Mouse (Mus musculus): ENCODE measurements around the gene Metrn.
"Not testable (repeated sequence)": the region's sequence is repeated elsewhere in the genome, so short reads cannot be mapped to it uniquely, and the experiment has no call there.

Gene Metrn

DNA sequence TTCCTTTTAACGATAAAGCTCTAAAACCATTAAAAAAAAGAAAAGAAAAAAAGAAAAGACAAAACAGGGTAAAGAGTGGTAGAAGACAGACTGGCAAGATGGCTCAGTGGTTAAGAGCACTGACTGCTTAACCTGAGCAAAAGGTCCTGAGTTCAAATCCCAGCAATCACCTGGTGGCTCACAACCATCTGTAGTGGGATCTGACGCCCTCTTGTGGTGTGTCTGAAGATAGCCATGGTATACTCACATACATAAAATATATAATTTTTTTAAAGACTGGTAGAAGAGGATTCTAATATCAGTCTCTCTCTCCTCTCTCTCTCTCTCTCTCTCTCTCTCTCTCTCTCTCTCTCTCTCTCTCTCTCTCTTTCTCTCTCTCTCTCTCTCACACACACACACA is 10.5 kb upstream of the Metrn start:
- H3K27me3 ChIP-seq (ENCODE audit: insufficient read depth, low read length) = peaks cover 71% of the 10 kb centered on the region
- TF ChIP-seq CTCF (conservative IDR thresholded peaks at IDR 0.05; ENCODE audit: low read length) = 0 out of 2 replicates have a peak, but pooled peaks have one; percentile 12
- not testable (repeated sequence) for H3K36me3 ChIP-seq (ENCODE audit: insufficient read depth, low read length); H3K4me3 ChIP-seq (replicated peaks; ENCODE audit: low read length); H3K9me3 ChIP-seq (ENCODE audit: low read length)
- peaks cover 22% of the 10 kb centered on the region for H3K4me1 ChIP-seq (replicated peaks; ENCODE audit: low read depth, low read length)

DNA sequence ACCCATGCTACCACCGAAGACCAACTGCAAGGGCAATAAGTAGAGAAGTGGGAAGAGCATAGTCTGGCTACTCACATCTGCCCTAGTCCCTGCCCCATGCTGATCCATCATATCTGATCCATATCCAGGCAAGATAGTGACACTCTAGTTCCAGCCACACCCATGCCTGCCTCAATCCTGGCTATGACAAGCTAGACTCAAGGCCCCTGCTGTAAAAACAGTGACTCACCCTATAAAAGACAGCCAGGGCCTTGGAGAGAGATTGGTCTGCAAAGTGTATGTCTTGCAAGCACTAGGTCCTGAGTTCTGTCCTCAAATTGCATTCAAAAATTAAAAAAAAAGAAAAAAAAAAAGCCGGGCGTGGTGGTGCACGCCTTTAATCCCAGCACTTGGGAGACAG is 9.6 kb upstream of the Metrn start:
- no peaks in the 10 kb centered on the region for H3K9me3 ChIP-seq (ENCODE audit: low read length)

DNA sequence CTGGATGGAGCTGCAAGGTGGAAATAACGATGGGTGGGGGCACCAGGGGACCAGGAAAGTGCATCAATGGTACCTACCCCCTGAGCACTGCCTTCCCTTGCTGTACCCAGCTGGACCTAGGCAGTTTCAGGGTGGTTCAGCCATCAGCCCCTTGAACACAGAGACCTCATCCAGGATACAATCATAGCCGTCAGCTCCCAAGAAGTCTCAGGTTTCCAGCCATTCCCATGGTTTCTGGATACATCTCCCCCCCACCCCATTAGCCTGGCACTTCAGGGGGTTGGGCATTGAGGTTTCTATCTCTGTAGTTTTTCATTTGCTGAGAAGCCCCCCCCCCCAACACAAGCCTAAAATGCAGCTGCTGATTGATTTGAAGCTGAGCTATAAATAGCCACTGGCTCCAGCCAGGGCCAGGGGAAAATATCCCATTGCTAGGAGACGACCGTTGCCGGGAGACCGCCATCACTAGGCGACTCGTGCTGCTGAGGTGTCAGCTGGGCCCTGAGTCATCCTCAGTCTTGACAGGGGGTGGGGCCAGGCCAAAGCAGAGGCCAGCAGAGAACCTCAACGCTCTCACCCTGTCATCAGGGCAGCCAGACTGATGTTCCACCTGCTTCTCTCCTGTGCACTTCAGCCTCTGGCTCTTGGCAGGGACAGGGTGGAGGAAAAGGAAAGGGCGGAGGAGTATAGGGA is 6.0 kb upstream of the Metrn start:
- peaks cover 41% of the 10 kb centered on the region for H3K27me3 ChIP-seq (ENCODE audit: insufficient read depth, low read length)
- H3K4me1 ChIP-seq (replicated peaks; ENCODE audit: low read depth, low read length) = peaks cover 13% of the 10 kb centered on the region
- no peaks in the 10 kb centered on the region for H3K36me3 ChIP-seq (ENCODE audit: insufficient read depth, low read length)
- H3K4me3 ChIP-seq (replicated peaks; ENCODE audit: low read length) = no peak overlapping the region
- no peaks in the 10 kb centered on the region for H3K9me3 ChIP-seq (ENCODE audit: low read length)
- TF ChIP-seq CTCF (conservative IDR thresholded peaks at IDR 0.05; ENCODE audit: low read length) (no peak), NANOG (IDR thresholded peaks at IDR 0.05; ENCODE audit: borderline replicate concordance, low read length) (no peak), POU5F1 (IDR thresholded peaks at IDR 0.05; ENCODE audit: borderline replicate concordance, low read length) (no peak)

More for the DNA sequence above, 9.6 kb upstream of the Metrn start:
- no peak for TF ChIP-seq CTCF (conservative IDR thresholded peaks at IDR 0.05; ENCODE audit: low read length)
- TF ChIP-seq POU5F1 (IDR thresholded peaks at IDR 0.05; ENCODE audit: borderline replicate concordance, low read length) = no peak
- TF ChIP-seq NANOG (IDR thresholded peaks at IDR 0.05; ENCODE audit: borderline replicate concordance, low read length) = no peak
- Histone ChIP-seq H3K36me3 (ENCODE audit: insufficient read depth, low read length) (no peaks in the 10 kb centered on the region), H3K4me1 (replicated peaks; ENCODE audit: low read depth, low read length) (peaks cover 22% of the 10 kb centered on the region), H3K4me3 (replicated peaks; ENCODE audit: low read length) (no peak overlapping the region), H3K27me3 (ENCODE audit: insufficient read depth, low read length) (peaks cover 70% of the 10 kb centered on the region)

DNA sequence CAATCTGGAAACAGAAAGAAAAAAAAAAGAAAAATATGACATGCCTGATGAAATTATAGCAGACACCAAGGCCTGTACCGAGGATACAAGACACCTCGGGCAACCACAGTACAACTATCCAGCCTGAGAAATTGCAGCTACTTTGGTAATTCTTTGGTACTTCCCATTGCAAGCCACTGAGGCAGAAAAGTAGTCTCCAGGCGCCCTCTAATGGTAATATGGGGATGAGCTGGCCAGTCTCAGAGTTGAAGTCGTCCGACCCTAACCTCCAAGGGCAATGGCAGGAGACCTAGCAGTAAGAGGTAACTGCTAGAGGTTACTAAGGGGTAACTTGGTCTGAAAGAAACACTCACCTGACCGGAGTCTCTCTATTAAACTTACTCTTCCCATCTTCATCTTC is 4.1 kb upstream of the Metrn start:
- Histone ChIP-seq H3K27me3 (ENCODE audit: insufficient read depth, low read length) (peaks cover 39% of the 10 kb centered on the region), H3K9me3 (ENCODE audit: low read length) (no peaks in the 10 kb centered on the region), H3K4me1 (replicated peaks; ENCODE audit: low read depth, low read length) (peaks cover 21% of the 10 kb centered on the region), H3K4me3 (replicated peaks; ENCODE audit: low read length) (no peak overlapping the region), H3K36me3 (ENCODE audit: insufficient read depth, low read length) (no peaks in the 10 kb centered on the region)
- TF ChIP-seq NANOG (IDR thresholded peaks at IDR 0.05; ENCODE audit: borderline replicate concordance, low read length) = no peak
- peak; percentile 79 for TF ChIP-seq CTCF (conservative IDR thresholded peaks at IDR 0.05; ENCODE audit: low read length)
- TF ChIP-seq POU5F1 (IDR thresholded peaks at IDR 0.05; ENCODE audit: borderline replicate concordance, low read length) = no peak

DNA sequence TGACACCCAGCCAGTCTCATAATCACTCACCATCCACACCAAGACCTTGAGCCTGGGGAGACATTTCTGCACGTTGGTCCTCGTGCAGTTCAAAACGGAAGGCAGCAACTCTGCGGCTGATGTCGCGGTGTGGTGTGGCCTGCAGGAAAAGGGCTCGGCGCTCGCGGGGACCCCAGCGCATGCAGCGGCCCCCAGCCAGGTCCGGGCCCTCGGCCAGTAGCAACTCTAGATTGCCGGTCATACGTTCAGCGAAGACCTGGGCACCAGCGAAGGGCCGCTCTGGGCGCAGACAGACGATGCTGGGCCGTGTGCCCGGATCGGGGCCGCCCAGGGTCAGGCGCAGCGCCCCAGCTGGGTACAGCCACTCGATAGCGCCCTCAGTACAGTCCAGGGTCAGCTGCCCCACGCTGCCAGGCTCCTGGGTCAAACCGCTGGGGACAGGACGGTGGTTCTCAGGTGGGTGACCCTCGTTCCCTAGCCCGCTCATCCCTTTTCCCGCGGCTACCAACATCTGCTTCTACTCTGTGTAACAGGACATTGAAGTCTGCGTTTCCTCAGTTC is 645 bp downstream of the Metrn start:
- peak overlapping the region; percentile 88 for H3K4me3 ChIP-seq (replicated peaks; ENCODE audit: low read length)
- peaks cover 55% of the 10 kb centered on the region for H3K4me1 ChIP-seq (replicated peaks; ENCODE audit: low read depth, low read length)
- no peaks in the 10 kb centered on the region for H3K9me3 ChIP-seq (ENCODE audit: low read length)
- peaks cover 15% of the 10 kb centered on the region for H3K27me3 ChIP-seq (ENCODE audit: insufficient read depth, low read length)
- TF ChIP-seq POU5F1 (IDR thresholded peaks at IDR 0.05; ENCODE audit: borderline replicate concordance, low read length) (no peak), CTCF (conservative IDR thresholded peaks at IDR 0.05; ENCODE audit: low read length) (no peak), NANOG (IDR thresholded peaks at IDR 0.05; ENCODE audit: borderline replicate concordance, low read length) (no peak)
- H3K36me3 ChIP-seq (ENCODE audit: insufficient read depth, low read length) = peaks cover 12% of the 10 kb centered on the region

DNA sequence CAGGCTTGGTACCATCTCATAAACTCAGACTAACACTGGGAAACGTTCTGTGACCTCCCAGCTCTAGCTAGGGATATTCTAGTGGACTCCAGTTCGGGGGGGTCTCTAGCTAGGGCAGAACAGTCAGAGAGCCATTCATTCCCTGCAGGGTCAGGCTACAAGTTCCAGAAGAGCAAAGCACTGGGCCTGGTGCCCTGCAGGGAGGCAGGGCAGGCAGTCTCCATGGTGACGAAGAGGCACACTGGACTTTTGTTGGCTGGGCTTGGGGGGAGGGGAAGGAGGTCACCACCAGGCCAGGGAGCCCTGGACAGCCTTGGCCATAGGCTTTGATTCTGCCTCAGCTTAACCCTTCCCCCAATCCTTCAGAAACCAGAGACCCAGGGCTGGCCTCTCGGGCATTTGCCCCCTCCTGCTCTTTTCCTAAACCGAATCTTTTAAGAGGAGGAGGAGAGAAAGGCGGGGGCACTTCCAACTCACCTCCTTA is 1.3 kb downstream of the Metrn start, which contains the start of gene AC134908.4:
Gene AC134908.4, minus strand, starts transcription at position 51 of the 484 bp plus-strand sequence.
- peaks cover 14% of the 10 kb centered on the region for H3K27me3 ChIP-seq (ENCODE audit: insufficient read depth, low read length)
- no peaks in the 10 kb centered on the region for H3K9me3 ChIP-seq (ENCODE audit: low read length)
- TF ChIP-seq CTCF (conservative IDR thresholded peaks at IDR 0.05; ENCODE audit: low read length) (no peak), POU5F1 (IDR thresholded peaks at IDR 0.05; ENCODE audit: borderline replicate concordance, low read length) (no peak), NANOG (IDR thresholded peaks at IDR 0.05; ENCODE audit: borderline replicate concordance, low read length) (no peak)
- H3K4me1 ChIP-seq (replicated peaks; ENCODE audit: low read depth, low read length) = peaks cover 61% of the 10 kb centered on the region
- peak within 1 kb of the TSS; percentile 88 for H3K4me3 ChIP-seq (replicated peaks; ENCODE audit: low read length)
- peaks cover 14% of the 10 kb centered on the region for H3K36me3 ChIP-seq (ENCODE audit: insufficient read depth, low read length)

DNA sequence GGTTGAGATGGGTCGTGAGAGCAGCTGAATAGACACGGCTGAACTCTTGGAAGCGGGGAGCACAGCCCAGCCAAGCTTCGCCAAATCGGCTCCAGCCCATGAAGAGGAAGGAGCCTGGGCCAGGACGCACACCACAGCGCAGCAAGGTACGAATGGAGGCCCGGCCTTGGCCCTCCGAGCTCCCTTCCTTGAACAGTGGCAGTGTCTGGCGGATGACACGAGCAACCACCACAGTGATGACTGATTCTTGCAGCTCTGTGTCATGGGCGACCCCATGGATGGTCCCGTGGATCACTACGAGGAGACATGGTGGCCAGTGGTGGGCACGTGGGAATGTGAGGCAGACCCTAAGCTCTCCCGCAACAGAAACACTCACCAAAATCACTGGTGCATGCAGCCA is 1.9 kb downstream of the Metrn start:
- H3K4me1 ChIP-seq (replicated peaks; ENCODE audit: low read depth, low read length) = peaks cover 64% of the 10 kb centered on the region
- H3K9me3 ChIP-seq (ENCODE audit: low read length) = no peaks in the 10 kb centered on the region
- peak overlapping the region; percentile 88; the same call in 1 of the 2 replicates for H3K4me3 ChIP-seq (replicated peaks; ENCODE audit: low read length)
- H3K36me3 ChIP-seq (ENCODE audit: insufficient read depth, low read length) = peaks cover 18% of the 10 kb centered on the region
- H3K27me3 ChIP-seq (ENCODE audit: insufficient read depth, low read length) = peaks cover 14% of the 10 kb centered on the region
- TF ChIP-seq NANOG (IDR thresholded peaks at IDR 0.05; ENCODE audit: borderline replicate concordance, low read length) = no peak
- TF ChIP-seq CTCF (conservative IDR thresholded peaks at IDR 0.05; ENCODE audit: low read length) = no peak
- TF ChIP-seq POU5F1 (IDR thresholded peaks at IDR 0.05; ENCODE audit: borderline replicate concordance, low read length) = no peak

DNA sequence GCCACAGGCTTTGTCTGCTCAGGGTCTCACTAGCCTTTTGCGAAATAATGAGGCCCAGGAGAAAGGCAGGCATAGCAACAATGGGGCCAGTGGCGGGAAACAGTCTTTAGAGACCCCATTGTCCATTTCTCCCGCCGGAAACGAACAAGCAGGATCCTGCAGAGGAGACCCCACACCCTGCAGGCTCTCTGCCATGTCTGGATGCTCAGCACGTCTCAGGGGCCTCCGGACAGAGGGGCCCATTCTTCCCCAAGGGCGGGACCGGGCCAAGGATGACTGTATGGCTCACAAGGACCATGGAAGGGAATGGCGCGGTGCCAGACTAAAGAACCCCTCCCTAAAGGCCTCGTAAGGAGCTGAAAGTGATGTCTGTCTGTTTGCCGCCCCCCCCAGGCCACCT is 2.7 kb downstream of the Metrn start:
- H3K36me3 ChIP-seq (ENCODE audit: insufficient read depth, low read length) = peaks cover 26% of the 10 kb centered on the region
- peak overlapping the region; percentile 41 for H3K4me3 ChIP-seq (replicated peaks; ENCODE audit: low read length)
- H3K9me3 ChIP-seq (ENCODE audit: low read length) = no peaks in the 10 kb centered on the region
- H3K4me1 ChIP-seq (replicated peaks; ENCODE audit: low read depth, low read length) = peaks cover 64% of the 10 kb centered on the region
- TF ChIP-seq NANOG (IDR thresholded peaks at IDR 0.05; ENCODE audit: borderline replicate concordance, low read length) = no peak
- TF ChIP-seq POU5F1 (IDR thresholded peaks at IDR 0.05; ENCODE audit: borderline replicate concordance, low read length) = no peak
- TF ChIP-seq CTCF (conservative IDR thresholded peaks at IDR 0.05; ENCODE audit: low read length) = no peak
- H3K27me3 ChIP-seq (ENCODE audit: insufficient read depth, low read length) = peaks cover 14% of the 10 kb centered on the region

Measured in E14TG2a.4 (cell line).